Mouse (Mus musculus) layer of hippocampus, adult 18-20 months (tissue): ENCODE results near the gene Dlg2. TPM values are rescaled to one million over a fixed set of nuclear protein-coding genes. Genes with fewer than 3 reads are reported as not detected.

ENCODE experiments used
- total RNA-seq, 2 experiments: library from RNA; stranded (reverse); gene quantifications; 2 replicates each; pipeline ENCODE4 v1.2.3; 2021

The Dlg2 gene
- total RNA-seq, 2 experiments from 2014 or later = 224 to 230 TPM

Other genes with a start within 250 kb of the Dlg2 start
- gene Ccdc83, start 210.9 kb upstream of the Dlg2 start, total RNA-seq = not detected
- 10 to 100 TPM; 32.9 to 35.8 TPM for gene Sytl2, start 174.4 kb upstream of the Dlg2 start, total RNA-seq
- under 1 TPM; 0.86 to 0.97 TPM for gene Ccdc89, start 50.1 kb upstream of the Dlg2 start, total RNA-seq
- 10 to 100 TPM; 77.1 to 82.3 TPM for gene Crebzf, start 33.9 kb upstream of the Dlg2 start, total RNA-seq
- gene Tmem126a, start 19.4 kb upstream of the Dlg2 start, total RNA-seq = 10 to 100 TPM; 39.6 to 41.0 TPM
- 10 to 100 TPM; 29.0 to 31.3 TPM for gene Tmem126b, start 671 bp upstream of the Dlg2 start, total RNA-seq